Mouse (Mus musculus): Measurements from ENCODE around the gene C1galt1c1.
A peak's percentile ranks its signal among the peaks of the same experiment; 100 is the strongest.

C1galt1c1 gene

DNA sequence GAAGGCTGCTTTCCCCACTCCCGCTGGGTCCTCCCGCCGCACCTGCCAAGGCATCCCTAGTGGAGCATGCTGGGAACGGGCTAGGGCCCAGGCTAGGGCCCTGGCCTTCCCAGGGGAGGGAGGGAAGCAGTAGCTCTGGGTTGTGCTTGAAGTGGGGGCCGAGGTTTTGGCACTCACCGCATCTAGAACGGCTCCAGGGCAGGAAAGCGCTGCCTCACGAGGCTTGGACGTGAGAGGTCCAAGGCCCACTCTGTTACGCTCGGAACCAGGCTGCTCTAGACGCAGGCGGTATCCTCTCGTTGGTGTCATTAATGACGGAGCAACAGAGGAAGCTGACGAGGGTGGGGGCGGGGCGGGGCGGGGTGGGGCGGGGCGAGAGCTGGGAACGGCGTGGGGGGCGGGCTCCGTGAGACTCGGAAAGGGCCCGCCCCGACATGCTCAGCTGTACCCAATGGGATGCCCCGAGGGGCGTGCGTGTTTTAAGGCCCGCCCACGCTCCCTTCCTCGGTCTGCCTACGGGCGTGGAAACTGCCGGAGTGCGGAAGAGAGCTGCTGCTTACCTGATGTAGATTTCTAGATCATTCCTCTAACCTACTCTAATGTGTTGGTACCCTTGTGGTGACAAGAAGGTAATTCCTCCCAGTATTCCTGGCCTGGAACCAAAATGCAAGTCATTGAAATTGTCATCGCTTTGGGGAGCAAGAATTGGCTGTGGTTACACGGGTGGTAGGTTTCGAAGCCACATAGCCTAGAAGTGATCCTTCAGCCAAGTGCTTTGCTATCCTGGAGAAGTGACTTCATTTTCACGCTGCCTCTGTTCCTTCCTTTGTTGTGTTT lies at the start of gene C1galt1c1:
Gene C1galt1c1 (minus strand): TSS at position 287 of the 837 bp plus-strand sequence.
- DNase-seq (ENCODE audit: low read depth): peak; percentile 69

DNA sequence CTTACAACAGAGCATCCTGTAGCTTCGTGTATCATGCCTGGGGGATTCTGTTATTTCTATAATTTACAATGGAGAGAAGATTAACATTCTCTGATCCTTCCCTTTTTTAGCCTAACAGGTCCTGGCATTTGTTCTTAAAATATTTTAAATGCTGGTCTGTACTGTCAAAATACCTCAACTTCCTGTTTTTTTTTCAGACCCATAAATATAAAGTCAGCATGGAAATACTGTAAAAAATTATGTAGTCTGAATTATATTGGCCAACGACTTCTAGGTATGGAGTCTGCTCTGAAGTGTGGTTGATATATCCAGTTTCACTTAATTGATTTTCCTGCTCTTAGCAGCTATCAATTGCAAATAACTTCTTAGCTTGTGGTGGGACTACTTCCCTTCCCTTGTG lies 47.1 kb upstream of the C1galt1c1 start:
- DNase-seq (ENCODE audit: low read depth): no peak

DNA sequence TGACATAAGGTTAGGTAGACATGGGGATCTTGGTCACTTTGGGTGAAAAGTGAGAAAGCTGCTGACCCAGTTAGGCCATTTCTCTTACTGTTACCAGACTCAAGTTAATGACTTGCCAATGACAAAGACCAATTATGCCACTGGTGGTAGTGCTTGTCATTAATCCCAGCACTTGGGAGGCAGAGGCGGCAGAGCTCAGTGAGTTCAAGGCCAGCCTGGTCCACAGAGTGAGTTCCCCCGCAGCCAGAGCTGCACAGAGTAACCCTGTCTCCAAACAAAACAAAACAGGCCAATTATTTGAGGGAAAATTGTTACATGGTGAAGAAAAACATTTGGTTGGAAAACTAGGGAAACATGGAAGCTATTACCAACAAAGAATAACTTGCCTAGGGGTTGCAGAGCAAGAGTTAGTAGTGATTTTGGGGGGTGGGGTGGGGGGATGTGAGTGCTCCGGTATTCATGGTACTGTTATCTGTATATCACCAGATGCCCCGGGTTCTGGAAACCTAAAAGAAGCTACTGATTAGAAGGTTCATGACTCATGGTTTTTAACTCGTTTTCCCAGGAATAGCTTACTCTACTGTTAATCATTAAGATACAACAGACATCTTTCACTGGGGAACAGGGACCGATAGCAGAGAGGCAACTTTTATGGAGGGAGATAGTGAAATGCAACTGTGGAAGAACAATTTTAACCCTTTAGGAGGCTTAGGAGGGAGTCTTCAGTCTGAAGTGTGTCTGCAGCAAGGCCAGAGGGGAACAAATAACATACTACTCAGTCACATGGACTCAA lies 34.4 kb upstream of the C1galt1c1 start:
- no peak for DNase-seq (ENCODE audit: low read depth)

DNA sequence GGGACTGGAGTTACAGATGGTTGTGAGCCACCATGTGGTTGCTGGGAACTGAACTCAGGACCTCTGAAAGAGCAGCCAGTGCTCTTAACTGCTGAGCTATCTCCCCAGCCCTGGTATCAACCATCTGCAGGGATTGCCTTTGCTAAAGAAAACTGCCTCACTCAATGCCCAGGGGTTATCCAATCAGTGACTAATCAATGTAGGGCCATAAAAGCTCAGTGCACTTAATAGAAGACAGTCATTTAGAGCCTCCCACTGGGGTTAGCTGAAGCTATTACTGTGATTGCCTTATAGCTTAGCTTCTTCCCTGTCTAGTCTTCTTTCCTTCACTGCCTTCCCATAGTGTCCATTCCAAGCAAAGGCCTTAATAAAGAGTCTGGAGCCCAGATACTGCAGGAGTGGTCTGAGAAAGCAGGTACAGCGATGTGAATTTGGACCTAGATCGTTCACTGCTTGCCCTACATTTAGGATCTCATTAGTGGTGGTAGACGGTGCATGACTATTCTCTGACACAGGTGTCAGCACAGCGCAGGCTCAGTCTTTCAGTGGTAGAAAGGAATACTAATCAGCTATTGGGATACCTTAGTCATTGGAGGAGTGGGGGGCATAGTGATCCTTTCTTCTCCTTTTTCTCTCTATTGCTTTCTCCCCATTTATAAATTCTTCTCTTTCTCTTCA lies 21.5 kb upstream of the C1galt1c1 start:
- no peak for DNase-seq (ENCODE audit: low read depth)

DNA sequence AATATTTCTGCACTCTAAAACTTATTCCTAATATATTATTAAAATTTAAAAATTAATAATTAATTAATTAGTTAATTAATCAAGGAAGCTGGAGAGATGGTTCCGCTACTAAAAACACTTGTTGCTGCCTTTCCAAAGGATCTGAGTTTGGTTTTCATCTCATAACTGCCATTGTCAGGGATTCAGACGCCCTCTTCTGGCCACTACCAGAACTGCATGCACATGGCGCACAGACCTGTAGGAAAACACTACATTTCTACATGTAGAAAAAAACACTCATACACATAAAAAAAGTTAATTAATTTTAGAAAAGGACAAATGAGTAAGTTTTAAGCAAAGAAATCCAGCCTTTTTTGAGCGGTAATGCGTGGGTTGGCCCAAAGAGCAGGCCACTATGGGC lies 19.8 kb upstream of the C1galt1c1 start:
- DNase-seq (ENCODE audit: low read depth): no peak

DNA sequence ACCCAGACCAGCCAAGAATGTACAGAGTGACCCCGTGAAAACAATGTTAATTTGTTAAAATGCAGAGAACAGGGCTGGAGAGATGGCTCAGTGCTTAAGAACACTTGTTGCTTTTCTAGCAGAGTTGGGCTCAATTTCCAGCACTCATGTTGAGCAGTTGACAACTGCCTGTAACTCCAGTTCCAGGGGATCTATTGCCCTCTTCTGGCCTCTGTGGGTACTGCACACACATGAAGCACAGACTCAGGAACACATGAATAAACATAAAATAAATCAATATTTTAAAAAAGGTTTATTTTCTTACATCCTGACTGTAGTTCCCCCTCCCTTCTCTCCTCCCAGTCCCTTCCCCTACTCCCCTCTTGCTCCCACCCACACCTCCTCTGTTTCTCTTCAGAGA lies 18.3 kb upstream of the C1galt1c1 start:
- DNase-seq (ENCODE audit: low read depth): no peak

DNA sequence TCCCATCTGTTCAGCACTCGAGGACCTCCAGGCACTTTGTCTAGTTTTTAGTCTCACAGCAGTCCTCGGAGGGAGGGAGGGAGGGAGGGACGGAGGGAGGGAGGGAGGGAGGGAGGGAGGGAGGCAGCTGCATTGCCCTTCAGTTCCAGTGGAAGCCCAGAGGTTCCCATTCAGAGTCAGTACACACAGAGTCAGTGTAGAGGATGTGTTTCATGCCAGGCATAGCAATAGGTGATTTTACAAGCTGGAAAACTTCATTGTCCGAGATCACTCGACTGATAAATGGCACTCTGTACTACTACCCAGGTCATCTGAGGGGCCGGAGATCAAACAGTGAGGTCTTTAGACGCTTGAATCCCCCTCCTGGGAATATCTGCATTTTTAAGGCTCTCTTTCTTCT lies 16.3 kb upstream of the C1galt1c1 start:
- no peak for DNase-seq (ENCODE audit: low read depth)

DNA sequence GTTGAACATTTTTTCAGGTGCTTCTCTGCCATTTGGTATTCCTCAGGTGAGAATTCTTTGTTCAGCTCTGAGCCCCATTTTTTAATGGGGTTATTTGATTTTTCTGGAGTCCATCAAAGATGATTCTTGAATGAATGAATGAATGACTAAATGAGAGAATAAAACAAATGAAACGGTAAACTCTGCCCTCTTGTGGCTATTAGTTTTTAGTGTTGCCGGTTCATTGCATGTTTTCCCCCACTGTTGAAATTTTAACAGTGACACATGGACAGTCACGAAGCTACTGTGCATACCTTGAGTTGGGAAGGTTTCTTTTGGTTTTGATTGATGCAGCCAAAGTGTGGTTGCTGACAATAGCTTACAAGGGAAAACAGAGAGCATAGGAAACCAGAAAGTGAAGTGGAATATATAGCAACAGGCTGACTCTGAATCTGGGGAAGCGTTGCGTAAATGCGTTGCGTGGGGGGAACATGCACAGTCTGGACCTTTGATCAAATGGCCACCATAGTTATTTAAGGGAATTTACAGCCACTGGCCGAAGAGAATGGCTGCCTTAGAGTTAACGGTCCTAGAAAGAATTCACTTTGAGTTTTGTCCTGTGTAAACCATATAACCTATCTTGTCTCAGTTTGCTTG lies 15.6 kb upstream of the C1galt1c1 start:
- DNase-seq (ENCODE audit: low read depth): no peak

DNA sequence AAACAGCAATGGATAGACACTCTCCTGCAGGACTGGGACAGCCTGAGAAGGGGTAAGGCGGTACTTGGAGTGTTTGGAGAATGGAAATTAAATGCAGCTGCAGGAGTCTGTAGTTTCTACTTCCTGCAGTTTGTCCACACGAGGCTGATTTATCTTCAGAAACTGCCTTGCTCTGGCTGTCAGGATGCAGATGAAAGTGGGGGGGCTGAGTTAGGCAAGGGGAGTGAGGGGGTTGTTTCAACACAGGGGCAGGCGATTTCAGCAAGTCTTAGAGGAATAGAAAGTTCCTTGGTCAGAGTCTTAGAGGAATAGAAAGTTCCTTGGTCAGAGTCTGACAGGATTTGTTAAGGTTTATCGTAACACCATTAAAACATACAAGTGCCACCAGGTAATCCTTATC lies 7.3 kb upstream of the C1galt1c1 start:
- no peak for DNase-seq (ENCODE audit: low read depth)

DNA sequence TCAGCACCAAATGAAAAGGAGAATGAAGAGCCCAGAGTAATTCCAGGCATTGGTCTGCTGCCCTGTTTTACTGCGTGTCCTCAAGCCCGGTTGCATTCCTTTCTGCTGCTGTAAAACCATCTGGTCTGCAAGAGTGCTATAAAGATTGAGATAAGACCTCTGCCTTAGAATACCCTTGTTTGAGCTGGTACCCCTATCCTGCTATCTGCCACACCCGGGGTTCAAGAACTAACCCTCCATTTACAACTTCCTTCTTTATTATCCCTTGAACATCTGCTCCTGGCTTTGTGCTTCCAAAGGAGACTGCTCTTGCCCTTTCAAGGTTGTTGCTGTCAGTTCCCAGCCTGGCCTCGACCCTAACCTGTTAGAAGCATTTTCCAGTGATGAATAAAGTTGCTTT lies 6.5 kb upstream of the C1galt1c1 start:
- no peak for DNase-seq (ENCODE audit: low read depth)

DNA sequence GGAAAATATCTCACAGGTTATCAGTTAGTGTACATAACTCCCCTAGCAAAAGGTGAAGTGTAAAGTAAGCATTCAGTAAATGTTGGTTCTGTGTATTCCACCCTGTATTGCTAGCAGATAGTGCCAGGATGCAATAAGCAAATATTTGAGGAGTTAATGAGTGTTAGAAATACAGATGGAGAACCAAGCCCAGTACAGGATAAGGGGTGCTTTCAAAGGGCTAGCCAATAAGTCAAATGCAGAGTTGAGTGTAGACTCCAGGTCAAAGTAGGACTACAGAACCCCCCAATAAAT lies 698 bp upstream of the C1galt1c1 start:
- no peak for DNase-seq (ENCODE audit: low read depth)

DNA sequence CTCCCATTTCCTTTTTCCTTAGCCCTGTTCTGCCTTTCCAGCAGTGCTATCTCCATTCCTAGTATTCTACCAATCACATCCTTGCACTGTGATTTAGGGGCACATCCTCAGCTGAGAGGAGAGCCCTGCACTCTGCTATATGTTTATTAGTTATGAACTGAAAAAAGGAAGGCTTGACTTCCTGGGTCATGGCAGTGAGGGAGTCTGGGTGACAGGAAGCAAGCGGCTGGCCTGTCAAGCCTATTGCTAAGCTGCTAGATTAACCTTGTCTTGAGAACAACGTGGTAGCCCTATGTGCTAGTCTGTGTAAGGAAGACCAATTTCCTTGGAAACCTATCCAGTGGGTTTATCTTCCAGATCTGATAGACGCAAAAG lies 33.9 kb downstream of the C1galt1c1 start:
- no peak for DNase-seq (ENCODE audit: low read depth)

DNA sequence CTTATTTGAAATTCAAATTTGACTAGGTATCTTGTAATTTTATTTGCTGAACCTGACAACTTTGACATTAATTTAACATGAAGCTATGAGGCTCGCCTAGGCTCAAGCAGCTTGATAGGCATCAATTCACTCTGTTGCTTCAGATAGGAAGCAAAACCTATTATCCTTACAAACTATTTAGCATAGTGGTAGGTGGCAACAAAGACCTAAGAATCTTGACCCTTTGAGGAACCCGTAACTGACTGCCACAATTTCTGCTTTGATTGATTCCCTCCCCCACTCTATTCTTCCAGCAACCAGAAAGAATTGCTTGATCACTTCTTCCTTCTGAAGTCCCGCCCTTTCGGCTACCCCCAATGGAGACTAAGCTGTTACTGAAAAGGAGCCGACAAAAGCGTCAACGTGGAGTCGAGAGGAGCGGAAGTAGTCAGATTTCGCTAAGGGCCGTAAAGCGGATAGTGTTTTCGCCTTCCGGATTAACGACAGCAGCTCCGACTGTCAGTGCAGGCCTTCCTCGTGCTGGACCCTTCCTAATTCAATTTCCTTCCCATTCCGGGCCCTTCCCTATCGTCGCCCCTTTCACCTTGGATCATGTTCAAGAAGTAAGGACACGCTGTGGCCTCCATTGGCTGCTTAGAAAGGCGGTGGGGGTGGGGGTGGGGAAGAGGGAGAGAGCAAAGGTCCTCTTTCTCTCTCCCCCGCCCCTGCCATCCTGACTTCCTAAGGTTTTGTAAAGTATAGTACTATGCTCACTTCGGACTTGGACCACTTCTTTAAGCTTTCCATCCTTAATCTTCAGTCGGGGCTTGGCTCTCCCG lies 34.5 kb downstream of the C1galt1c1 start, which contains the start of gene Mcts1:
Gene Mcts1 (plus strand): TSS at position 402 of the 818 bp plus-strand sequence.
- peak; percentile 65 for DNase-seq (ENCODE audit: low read depth)

DNA sequence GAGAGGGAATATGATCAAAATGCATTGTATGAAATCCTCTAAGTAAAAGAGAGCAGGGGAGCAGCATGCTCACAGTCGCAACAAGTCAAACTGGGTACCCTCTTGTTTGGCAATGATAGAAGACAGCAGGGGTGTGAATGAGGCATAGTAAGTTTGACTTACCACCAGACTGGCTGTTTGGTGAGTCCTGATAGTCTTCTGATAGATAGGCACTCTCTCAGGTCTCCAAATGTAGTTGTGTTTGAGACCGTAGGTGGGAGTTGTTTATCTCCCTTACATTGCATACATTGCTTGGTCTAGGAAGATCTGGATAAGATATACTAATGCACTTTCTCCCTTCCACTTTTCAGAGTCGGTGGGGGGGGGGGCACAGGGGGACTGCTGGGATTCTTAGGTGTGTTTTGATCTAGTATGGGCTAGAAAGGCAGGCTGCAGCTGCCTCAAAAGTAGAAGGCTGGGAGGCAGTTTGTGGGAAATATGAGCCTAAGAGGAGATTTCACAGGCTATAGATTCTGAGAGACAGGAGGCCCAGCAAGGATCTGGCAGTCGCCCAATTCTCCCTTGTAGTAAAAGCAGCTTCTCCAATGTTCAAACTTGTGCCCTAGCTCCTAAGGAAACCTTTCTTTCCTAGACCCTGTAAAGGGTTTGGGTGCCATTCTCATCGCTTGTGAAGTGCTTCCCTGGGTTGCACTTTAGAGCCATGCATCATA lies 41.6 kb downstream of the C1galt1c1 start:
- no peak for DNase-seq (ENCODE audit: low read depth)

DNA sequence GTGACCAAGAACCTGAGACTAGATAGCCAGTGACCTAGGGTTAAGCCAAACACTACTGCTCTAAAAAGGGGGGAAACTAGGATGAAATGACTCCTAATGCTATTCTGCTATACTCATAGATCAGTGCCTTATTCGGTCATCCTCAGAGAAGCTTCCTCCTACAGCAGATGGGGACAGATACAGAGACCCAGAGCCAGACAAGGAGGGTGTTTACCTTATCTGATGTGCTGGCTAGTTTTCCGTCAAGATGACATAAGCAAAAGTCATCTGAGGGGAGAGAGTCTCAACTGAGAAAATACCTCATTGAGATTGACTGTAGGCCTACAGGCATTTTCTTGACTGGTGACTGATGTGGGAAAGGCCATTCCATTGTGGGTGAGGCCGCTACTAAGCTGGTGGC lies 43.1 kb downstream of the C1galt1c1 start:
- no peak for DNase-seq (ENCODE audit: low read depth)

DNA sequence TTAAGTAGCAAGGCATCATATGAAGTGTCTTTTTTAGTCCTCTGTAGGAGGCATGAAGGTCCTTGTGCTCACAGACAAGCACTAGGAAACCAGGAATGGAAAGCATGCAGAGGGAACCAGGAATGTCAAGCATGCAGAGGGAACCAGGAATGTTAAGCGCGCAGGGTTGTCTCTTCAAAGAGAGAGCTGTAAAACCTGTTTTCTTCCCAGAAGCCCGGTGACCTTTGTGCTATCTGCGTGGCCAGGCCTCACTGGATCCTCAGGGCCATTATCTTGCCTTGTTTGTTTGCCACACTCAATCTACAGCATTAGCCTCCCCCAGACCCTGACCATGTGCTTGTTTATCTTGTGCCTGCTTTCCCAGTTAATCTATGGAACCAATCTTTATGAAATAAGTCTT lies 45.1 kb downstream of the C1galt1c1 start:
- no peak for DNase-seq (ENCODE audit: low read depth)

DNA sequence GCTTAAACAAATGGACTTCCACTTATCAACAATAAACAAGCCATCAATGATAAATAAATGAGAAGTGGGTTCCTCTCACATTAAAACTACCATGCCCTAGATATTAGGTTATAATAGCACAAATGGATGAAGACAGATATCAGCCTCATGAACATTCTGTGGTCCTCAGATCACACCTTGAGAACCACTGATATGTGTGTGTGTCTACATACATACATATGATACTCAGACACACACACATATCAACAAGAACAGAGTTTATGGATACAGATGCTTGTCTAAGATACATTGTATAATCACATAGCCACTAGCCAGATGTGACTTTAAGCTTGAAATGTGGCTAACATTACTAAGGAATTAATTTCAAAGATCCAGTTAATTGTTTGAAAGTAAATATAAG lies 51.6 kb downstream of the C1galt1c1 start:
- no peak for DNase-seq (ENCODE audit: low read depth)

DNA sequence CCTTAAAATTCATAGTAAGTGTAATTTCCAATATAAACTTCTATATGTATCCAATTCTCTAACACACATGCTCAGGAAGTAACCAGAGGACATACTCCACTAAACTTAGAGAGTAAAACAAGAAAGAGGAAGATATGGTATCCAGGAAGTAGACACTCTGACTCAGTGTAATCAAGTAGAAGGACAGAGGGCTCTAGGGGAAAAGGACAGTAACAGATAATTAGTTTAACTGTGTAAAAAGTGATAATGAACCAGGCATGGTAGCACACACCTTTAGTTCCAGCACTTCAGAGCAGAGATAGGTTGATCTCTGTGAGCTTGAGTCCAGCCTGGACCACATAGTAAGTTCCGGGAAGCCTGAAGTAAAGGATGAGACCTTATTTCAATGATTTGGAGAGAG lies 53.7 kb downstream of the C1galt1c1 start:
- DNase-seq (ENCODE audit: low read depth): no peak

Measured in fibroblast of lung, adult 2 months (primary cell).